Mouse (Mus musculus) lung, postnatal 25 days (tissue): Measurements from ENCODE around the gene Nufip2.

Experiments
- DNase-seq: peaks from one replicate; pipeline ENCODE4 v3.0.0; 2022; ENCODE audit warnings: low spot score

The Nufip2 gene

GRCm38 (mm10) chr11:77771879-77772713, 86.1 kb downstream of the Nufip2 start:
- DNase-seq, result no peak

- peak; percentile 68 for DNase-seq
Observed at GRCm38 (mm10) chr11:77775701-77776400, 89.9 kb downstream of the Nufip2 start.

DNA sequence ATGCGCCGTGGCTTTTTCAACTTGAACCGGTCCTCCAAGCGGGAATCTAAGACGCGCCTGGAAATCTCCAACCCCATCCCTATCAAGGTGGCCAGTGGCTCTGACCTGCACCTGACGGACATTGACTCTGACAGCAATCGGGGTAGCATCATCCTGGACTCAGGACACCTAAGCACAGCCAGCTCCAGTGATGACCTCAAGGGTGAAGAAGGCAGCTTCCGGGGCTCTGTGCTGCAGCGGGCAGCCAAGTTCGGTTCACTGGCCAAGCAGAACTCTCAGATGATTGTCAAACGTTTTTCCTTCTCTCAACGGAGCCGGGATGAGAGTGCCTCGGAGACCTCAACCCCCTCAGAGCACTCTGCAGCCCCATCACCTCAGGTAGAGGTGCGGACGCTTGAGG, 91.5 kb downstream of the Nufip2 start:
- DNase-seq, result no peak

- DNase-seq, result no peak
Observed at GRCm38 (mm10) chr11:77777937-77778336, 92.0 kb downstream of the Nufip2 start.

DNA sequence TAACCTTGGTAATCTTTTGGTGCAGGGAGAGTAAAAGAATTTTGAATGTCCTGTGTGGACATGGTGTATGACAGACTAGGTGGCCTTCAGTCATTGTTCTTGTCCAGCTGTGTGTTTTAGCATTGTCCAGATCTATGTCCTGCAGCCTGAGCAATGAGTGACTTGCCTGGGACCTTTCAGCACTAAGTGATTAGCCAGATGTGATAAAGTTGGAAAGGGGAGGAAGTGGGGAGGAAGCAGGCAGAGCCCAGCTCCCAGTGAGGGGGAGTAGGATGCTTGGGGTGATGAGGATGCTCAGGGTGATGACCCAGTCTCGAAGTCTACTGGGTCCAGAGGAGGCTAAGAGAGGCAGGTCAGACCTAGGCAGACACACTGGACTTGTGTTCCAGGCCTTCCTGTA, 93.3 kb downstream of the Nufip2 start:
- DNase-seq, result no peak

DNA sequence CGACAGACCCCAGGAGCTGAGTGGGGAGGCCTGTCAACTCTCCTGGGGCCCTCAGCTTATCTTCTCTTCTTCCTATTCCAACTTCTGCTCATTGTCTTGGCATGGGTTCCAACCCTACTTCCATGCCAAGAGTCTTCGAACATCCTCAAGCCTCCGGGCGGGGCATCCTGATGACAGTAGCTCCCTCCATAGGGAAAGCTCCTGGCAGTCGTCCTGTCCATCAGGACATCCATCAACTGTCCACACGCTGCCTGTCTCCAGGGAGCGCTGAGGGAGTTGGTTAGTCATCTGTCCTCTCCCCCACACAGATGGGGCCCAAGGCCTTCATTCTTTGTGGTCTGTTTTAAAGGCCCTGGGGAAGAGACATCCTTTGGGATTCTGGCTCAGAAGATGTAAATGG, 95.1 kb downstream of the Nufip2 start:
- peak; percentile 64 for DNase-seq

DNA sequence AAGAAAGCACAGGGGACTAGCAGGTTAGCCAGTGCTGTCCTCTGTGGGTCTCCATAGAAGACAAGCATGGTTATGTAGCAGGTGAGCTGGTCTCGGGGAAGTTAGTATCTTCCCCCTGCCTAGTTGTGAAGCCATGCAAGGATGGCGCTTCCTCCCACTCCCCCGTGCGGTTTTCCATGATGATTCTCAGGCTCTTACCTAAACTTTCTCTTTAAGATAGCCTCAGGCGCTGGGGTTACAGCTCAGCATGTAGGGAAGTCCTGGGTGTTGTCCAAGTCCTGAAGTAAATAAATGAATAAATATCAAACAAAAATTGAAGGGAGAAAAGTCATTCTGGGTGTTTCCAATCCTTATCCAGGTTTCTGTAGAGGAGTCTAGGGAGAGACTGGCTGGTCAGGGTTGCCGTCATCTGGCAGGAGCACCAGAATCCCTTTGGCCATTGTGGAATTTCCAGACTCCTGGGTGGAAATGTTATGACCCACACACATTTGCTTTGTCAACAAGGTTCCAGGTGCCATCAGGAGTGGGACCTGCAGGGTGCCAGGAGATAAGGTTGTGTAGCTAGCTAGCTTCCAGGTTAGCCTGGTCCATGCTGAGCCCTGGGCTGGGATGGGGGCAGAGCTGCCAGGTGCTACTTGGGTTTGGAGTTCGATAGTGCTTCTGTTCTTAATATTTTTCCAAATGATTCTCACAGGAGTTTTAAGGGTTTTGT, 96.3 kb downstream of the Nufip2 start:
- DNase-seq, result no peak

- no peak for DNase-seq
Observed at GRCm38 (mm10) chr11:77783211-77783746, 97.3 kb downstream of the Nufip2 start.

- DNase-seq, result peak; percentile 54
Observed at GRCm38 (mm10) chr11:77783747-77784646, 98.0 kb downstream of the Nufip2 start.

DNA sequence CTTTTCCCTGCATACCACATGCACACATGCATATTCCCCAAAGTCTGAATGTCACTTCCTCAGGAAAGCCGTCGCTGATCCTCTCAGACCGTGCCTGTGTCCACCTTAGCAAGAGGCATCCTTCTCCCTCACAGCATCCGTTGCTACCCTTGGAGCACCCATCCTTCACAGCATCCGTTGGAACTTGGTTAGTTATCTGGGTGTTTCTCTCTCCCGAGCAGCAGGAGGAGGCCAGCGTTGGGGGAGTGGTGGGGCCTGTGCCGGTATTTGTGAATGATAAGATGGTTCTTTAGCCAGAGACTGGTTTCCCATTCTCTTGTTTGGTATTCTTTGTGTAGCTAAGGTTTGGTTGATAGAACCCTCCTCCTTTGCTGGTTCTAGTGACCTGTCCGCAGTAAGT, 98.9 kb downstream of the Nufip2 start:
- no peak for DNase-seq

DNA sequence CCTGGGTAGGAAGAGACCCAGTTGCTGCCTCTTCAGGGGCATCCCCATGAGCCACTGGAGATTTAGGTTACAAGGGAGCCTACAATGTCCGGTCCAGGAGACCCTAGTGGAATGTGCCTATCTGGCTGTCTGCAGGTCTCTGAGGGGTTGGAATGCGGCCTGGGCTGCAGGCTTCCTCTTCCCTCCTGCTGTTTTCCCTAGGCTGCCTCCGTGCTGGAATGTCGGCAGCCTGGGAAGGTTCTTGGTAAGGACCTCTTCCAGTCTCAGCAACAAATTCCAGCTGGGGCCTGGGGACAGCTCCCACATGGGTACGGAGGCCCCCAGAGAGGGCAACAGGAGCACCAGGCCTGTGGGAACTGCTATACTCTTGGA, 99.4 kb downstream of the Nufip2 start:
- DNase-seq, result no peak

GRCm38 (mm10) chr11:77785768-77786561, 100.0 kb downstream of the Nufip2 start:
- peak; percentile 74 for DNase-seq

DNA sequence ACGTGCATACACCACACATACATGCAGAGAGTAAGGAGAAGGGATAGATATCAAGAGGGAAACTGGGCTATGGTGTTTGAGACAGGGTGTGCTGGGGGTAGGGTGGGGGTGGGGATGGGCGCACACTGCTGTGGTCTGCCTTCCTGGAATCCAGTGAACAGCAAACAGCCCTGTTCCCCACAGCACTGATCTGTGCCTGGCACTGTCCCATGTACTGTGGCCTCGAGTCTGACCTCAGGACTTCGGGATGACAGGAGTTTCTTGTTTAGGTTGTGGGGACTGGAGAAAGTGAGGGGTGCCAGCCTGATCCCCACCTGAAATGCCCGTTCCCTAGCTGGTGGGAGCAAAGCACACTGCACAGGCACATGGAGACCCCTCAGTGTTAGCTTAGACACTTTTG, 101.8 kb downstream of the Nufip2 start, which contains the start of gene Gm10277:
Gene Gm10277, minus strand, starts transcription at position 41 of the 400 bp plus-strand sequence.
- DNase-seq, result no peak

DNA sequence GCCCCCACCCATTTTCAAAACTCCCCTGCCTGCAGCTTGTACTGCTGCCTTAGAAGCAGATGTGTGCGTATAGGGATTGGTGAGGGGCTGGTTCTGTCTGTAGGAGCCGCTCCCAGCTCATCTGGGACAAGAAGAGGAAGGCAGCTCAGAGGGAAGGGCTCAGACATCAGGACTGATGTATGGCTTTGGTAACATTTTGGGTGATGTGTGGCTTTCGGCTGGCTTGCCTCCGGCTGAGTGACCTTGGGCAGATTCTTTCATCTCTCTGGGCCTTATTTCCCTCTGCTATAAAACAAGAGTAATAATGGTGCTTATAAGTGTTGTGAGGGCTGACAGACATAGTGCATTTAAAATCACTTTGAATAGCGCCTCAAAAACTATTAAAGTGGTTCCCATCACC, 103.6 kb downstream of the Nufip2 start:
- no peak for DNase-seq

GRCm38 (mm10) chr11:77790286-77790685, 104.3 kb downstream of the Nufip2 start:
- DNase-seq, result no peak

GRCm38 (mm10) chr11:77791241-77791727, 105.3 kb downstream of the Nufip2 start:
- no peak for DNase-seq
